Mouse (Mus musculus) mouse embryonic stem cell (cell line): ENCODE measurements around the gene Acsm5.

ENCODE experiments used
- in situ Hi-C, 2 experiments: fragments of 300-500 bp; cut with MboI; formaldehyde crosslinking; loops; 1 replicate in 1 of 2; 3 replicates in 1 of 2; pipeline ENCODE4 v1.14.3; 2019 to 2020; ENCODE audit warnings: low sequenced_read_pairs in 2 of 2, low pct_unique_long_range_greater_than_20kb in 1 of 2, mixed read lengths in 1 of 2; ENCODE audit not compliant: unreplicated experiment in 1 of 2

Acsm5 gene

GRCm38 (mm10) chr7:119519163-119519562 is at the start of gene Acsm5:
Gene Acsm5 (plus strand): TSS chr7:119519463.
- in situ Hi-C loops = loop anchor here (10.0 kb wide), 1 partner anchor 504 kb away; no protein-coding TSS in a partner anchor

GRCm38 (mm10) chr7:119476500-119477389 is 42.5 kb upstream of the Acsm5 start:
- in situ Hi-C loops = no loop called here

- in situ Hi-C loops = no loop called here
Observed at GRCm38 (mm10) chr7:119479256-119479655, 40.0 kb upstream of the Acsm5 start, which contains the start of gene Umod. Gene Umod (minus strand): TSS chr7:119479282.

GRCm38 (mm10) chr7:119484154-119484553 is 35.1 kb upstream of the Acsm5 start:
- in situ Hi-C loops = no loop called here

GRCm38 (mm10) chr7:119486683-119487082 is 32.6 kb upstream of the Acsm5 start:
- in situ Hi-C loops = no loop called here

- in situ Hi-C loops = no loop called here
Observed at GRCm38 (mm10) chr7:119490041-119490780, 29.1 kb upstream of the Acsm5 start.

GRCm38 (mm10) chr7:119511143-119511542 is 8.1 kb upstream of the Acsm5 start:
- in situ Hi-C loops = loop anchor here (10.0 kb wide), 1 partner anchor 496 kb away; no protein-coding TSS in a partner anchor

- in situ Hi-C loops = loop anchor here (10.0 kb wide), 1 partner anchor 498 kb away; no protein-coding TSS in a partner anchor
Observed at GRCm38 (mm10) chr7:119513056-119513455, 6.2 kb upstream of the Acsm5 start.

GRCm38 (mm10) chr7:119515492-119516271 is 3.6 kb upstream of the Acsm5 start:
- in situ Hi-C loops = loop anchor here (10.0 kb wide), 1 partner anchor 501 kb away; no protein-coding TSS in a partner anchor

- in situ Hi-C loops = loop anchor here (10.0 kb wide), 1 partner anchor 501 kb away; no protein-coding TSS in a partner anchor
Observed at GRCm38 (mm10) chr7:119516272-119516558, 3.0 kb upstream of the Acsm5 start.

- in situ Hi-C loops = loop anchor here (10.0 kb wide), 1 partner anchor 505 kb away; no protein-coding TSS in a partner anchor
Observed at GRCm38 (mm10) chr7:119519654-119520053, 391 bp downstream of the Acsm5 start.

GRCm38 (mm10) chr7:119521816-119522215 is 2.6 kb downstream of the Acsm5 start:
- in situ Hi-C loops = no loop called here

GRCm38 (mm10) chr7:119522385-119522784 is 3.1 kb downstream of the Acsm5 start:
- in situ Hi-C loops = no loop called here

GRCm38 (mm10) chr7:119523389-119523788 is 4.1 kb downstream of the Acsm5 start, which contains the start of gene Pdilt:
Gene Pdilt (minus strand): TSS chr7:119523489.
- in situ Hi-C loops = no loop called here

- in situ Hi-C loops = no loop called here
Observed at GRCm38 (mm10) chr7:119525881-119526281, 6.6 kb downstream of the Acsm5 start.

GRCm38 (mm10) chr7:119526486-119526885 is 7.2 kb downstream of the Acsm5 start:
- in situ Hi-C loops = no loop called here

GRCm38 (mm10) chr7:119527135-119527534 is 7.9 kb downstream of the Acsm5 start:
- in situ Hi-C loops = no loop called here

GRCm38 (mm10) chr7:119527548-119527947 is 8.3 kb downstream of the Acsm5 start:
- in situ Hi-C loops = no loop called here
